Mouse (Mus musculus): ENCODE results near the gene Pank1.

Gene Pank1

GRCm38 (mm10) chr19:34819577-34820170, 59.6 kb downstream of the Pank1 start:
- no peak for DNase-seq

- DNase-seq: no peak
Observed at GRCm38 (mm10) chr19:34815371-34815770, 63.9 kb downstream of the Pank1 start.

GRCm38 (mm10) chr19:34814696-34815095, 64.6 kb downstream of the Pank1 start:
- DNase-seq: no peak

- DNase-seq: no peak
Observed at GRCm38 (mm10) chr19:34813961-34814360, 65.3 kb downstream of the Pank1 start.

- no peak for DNase-seq
Observed at GRCm38 (mm10) chr19:34813533-34813932, 65.7 kb downstream of the Pank1 start.

GRCm38 (mm10) chr19:34812711-34813110, 66.5 kb downstream of the Pank1 start:
- no peak for DNase-seq

GRCm38 (mm10) chr19:34807173-34807572, 72.1 kb downstream of the Pank1 start:
- DNase-seq: peak; percentile 9 to 18

- no peak for DNase-seq
Observed at GRCm38 (mm10) chr19:34805071-34805470, 74.2 kb downstream of the Pank1 start.

- DNase-seq: no peak
Observed at GRCm38 (mm10) chr19:34804531-34804930, 74.7 kb downstream of the Pank1 start.

GRCm38 (mm10) chr19:34803396-34803795, 75.9 kb downstream of the Pank1 start:
- DNase-seq: no peak

- peak; percentile 24 to 25 for DNase-seq
Observed at GRCm38 (mm10) chr19:34799644-34800267, 79.5 kb downstream of the Pank1 start.

- DNase-seq: no peak
Observed at GRCm38 (mm10) chr19:34796396-34796795, 82.9 kb downstream of the Pank1 start.

GRCm38 (mm10) chr19:34782491-34782890, 96.8 kb downstream of the Pank1 start:
- DNase-seq: no peak

- no peak for DNase-seq
Observed at GRCm38 (mm10) chr19:34778993-34779392, 100.3 kb downstream of the Pank1 start.

- no peak for DNase-seq
Observed at GRCm38 (mm10) chr19:34778098-34778497, 101.2 kb downstream of the Pank1 start.

- DNase-seq: peak in 1 of 2 experiments; percentile 37
Observed at GRCm38 (mm10) chr19:34772775-34773174, 106.5 kb downstream of the Pank1 start.

- DNase-seq: no peak
Observed at GRCm38 (mm10) chr19:34770764-34771163, 108.5 kb downstream of the Pank1 start.

- DNase-seq: no peak
Observed at GRCm38 (mm10) chr19:34758754-34759153, 120.5 kb downstream of the Pank1 start.

All from spleen, adult 18-20 months (tissue).